ENCODE assay signal across 8 mouse cellular contexts in the genomic region with DNA sequence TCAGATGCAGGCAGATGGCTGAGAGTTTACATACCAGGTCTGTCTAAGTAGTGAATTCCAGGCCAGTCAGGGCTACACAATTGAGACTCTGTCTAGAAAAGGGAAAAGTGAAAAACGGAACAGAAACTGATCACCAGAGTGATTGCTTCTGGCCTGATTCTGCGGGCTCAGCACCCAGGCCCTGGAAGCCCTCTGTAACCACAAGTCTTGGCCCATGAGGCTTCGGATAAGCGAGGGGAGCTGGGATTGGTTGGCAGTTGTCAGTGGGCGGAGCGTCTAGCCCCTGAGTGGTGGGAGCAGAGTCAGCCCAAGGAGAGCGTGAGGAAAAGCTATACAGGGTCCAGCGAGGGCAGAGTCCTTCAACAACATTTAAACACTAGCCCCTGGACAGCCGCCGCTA. TPM values are rescaled to one million over a fixed set of nuclear protein-coding genes. Genes with fewer than 3 reads are reported as not detected.
DNase-seq lines count a peak whose midpoint lies in the region; ATAC-seq lines count a peak whose summit lies in the region.

No protein-coding gene starts in this region.

- H3K27ac ChIP-seq in heart, embryonic 14.5 days (replicated peaks in 1 of 2; ENCODE audit: control insufficient read depth in 1 of 2, insufficient read depth in 1 of 2, low read depth in 2 of 2, low read length in 2 of 2): no peak overlapping the region
- no peak overlapping the region for H3K27ac ChIP-seq in intestine, embryonic 15.5 days
- no peak overlapping the region for H3K27ac ChIP-seq in midbrain, embryonic 12.5 days (replicated peaks)

- 0 out of 2 replicates have a peak overlapping the region, but pooled peaks have one; percentile 16 for H3K4me2 ChIP-seq in heart, embryonic 14.5 days (ENCODE audit: low read length)
- peak overlapping the region; percentile 35 for H3K4me2 ChIP-seq in intestine, embryonic 15.5 days (replicated peaks)
- 0 out of 2 replicates have a peak overlapping the region, but pooled peaks have one; percentile 0 for H3K4me2 ChIP-seq in midbrain, embryonic 12.5 days (replicated peaks)

- H3K36me3 ChIP-seq in heart, embryonic 14.5 days (ENCODE audit: control insufficient read depth, insufficient read depth, low read length): no peaks in the 10 kb centered on the region
- H3K36me3 ChIP-seq in intestine, embryonic 15.5 days: no peaks in the 10 kb centered on the region
- no peaks in the 10 kb centered on the region for H3K36me3 ChIP-seq in midbrain, embryonic 12.5 days

- no peaks in the 10 kb centered on the region; a peak in 1 of 4 replicates for H3K4me1 ChIP-seq in heart, embryonic 14.5 days (ENCODE audit: control insufficient read depth in 2 of 2, insufficient read depth in 2 of 2, low read length in 2 of 2)
- 0 out of 2 replicates have a peak, but pooled peaks cover 5% of the 10 kb centered on the region for H3K4me1 ChIP-seq in intestine, embryonic 15.5 days (replicated peaks)
- H3K4me1 ChIP-seq in midbrain, embryonic 12.5 days: peaks cover 12% of the 10 kb centered on the region

- no peak overlapping the region for H3K4me3 ChIP-seq in heart, embryonic 14.5 days (ENCODE audit: control insufficient read depth in 1 of 2, insufficient read depth in 1 of 2, low read depth in 1 of 2, low read length in 2 of 2)
- H3K4me3 ChIP-seq in intestine, embryonic 15.5 days (replicated peaks): no peak overlapping the region
- no peak overlapping the region for H3K4me3 ChIP-seq in midbrain, embryonic 12.5 days

- ATAC-seq in heart, embryonic 14.5 days (ENCODE audit: insufficient number of reproducible peaks, insufficient read depth, low FRiP score, low read depth): no peak
- ATAC-seq in intestine, embryonic 15.5 days: peak; percentile 76
- ATAC-seq in midbrain, embryonic 12.5 days (ENCODE audit: low FRiP score, low read depth): 0 out of 2 replicates have a peak, but pooled peaks have one; percentile 41

- no peaks in the 10 kb centered on the region for H3K9me3 ChIP-seq in heart, embryonic 14.5 days (ENCODE audit: control insufficient read depth, low read length)
- H3K9me3 ChIP-seq in intestine, embryonic 15.5 days: no peaks in the 10 kb centered on the region
- H3K9me3 ChIP-seq in midbrain, embryonic 12.5 days: no peaks in the 10 kb centered on the region

- H3K9ac ChIP-seq in heart, embryonic 14.5 days (ENCODE audit: low read length): no peak overlapping the region
- no peak overlapping the region for H3K9ac ChIP-seq in intestine, embryonic 15.5 days
- H3K9ac ChIP-seq in midbrain, embryonic 12.5 days (replicated peaks): no peak overlapping the region

- 7% methylated on average over 10 of the region's 10 CpGs for WGBS in heart, embryonic 14.5 days
- 5% methylated on average over 10 of the region's 10 CpGs for WGBS in intestine, embryonic 15.5 days
- WGBS in midbrain, embryonic 12.5 days: 3% methylated on average over 10 of the region's 10 CpGs

- no peak for DNase-seq in heart, adult 8-10 months (ENCODE audit: low spot score)
- DNase-seq in ZHBTc4 (ENCODE audit: low read depth, low spot score): peak; percentile 79
- DNase-seq in adrenal gland, postnatal 25 days: no peak
- no peak for DNase-seq in adrenal gland, adult 8-10 months
- no peak for DNase-seq in cerebellum, adult 9-11 months

- peaks cover 55% of the 10 kb centered on the region for H3K27me3 ChIP-seq in heart, embryonic 14.5 days (ENCODE audit: control insufficient read depth, insufficient read depth, low read length)
- H3K27me3 ChIP-seq in intestine, embryonic 15.5 days (replicated peaks): peaks cover 13% of the 10 kb centered on the region; the same call in 1 of the 2 replicates
- H3K27me3 ChIP-seq in midbrain, embryonic 12.5 days: peaks cover 33% of the 10 kb centered on the region

RNA-seq across cellular contexts. Expression of a gene that starts 9.9 kb away (rescaled TPM):
- polyA plus RNA-seq in heart, embryonic 14.5 days (2014; fragmentation: Nextera tagmentation; extraction: Ambion mirVana): 0.86 and 1.0 TPM in 2 replicates
- 1 to 10 TPM; 2.0 to 3.4 (median 2.7) TPM for total RNA-seq in heart, adult 8-10 months (2022)
- polyA plus RNA-seq in intestine, embryonic 15.5 days (2015; fragmentation: Nextera tagmentation; extraction: Ambion mirVana): 1.9 and 2.4 TPM in 2 replicates
- polyA plus RNA-seq in midbrain, embryonic 12.5 days (2016; fragmentation: Nextera tagmentation; extraction: Ambion mirVana): 1.3 and 1.9 TPM in 2 replicates
- total RNA-seq in adrenal gland, postnatal 25 days (2021): 1.1 and 2.7 TPM in 2 replicates
- total RNA-seq in adrenal gland, adult 8-10 months (2022): 1 to 10 TPM in 3 of 4 experiments, under 1 TPM in 1; 0.74 to 7.0 (median 2.6) TPM

RNA-seq across cellular contexts. Expression of a gene that starts 11.0 kb away (rescaled TPM):
- polyA plus RNA-seq in heart, embryonic 14.5 days (2014; fragmentation: Nextera tagmentation; extraction: Ambion mirVana): 39.0 and 45.9 TPM in 2 replicates
- 10 to 100 TPM; 32.2 to 47.1 (median 37.1) TPM for total RNA-seq in heart, adult 8-10 months (2022)
- polyA plus RNA-seq in intestine, embryonic 15.5 days (2015; fragmentation: Nextera tagmentation; extraction: Ambion mirVana): 43.1 and 45.3 TPM in 2 replicates
- 29.4 and 31.1 TPM in 2 replicates for polyA plus RNA-seq in midbrain, embryonic 12.5 days (2016; fragmentation: Nextera tagmentation; extraction: Ambion mirVana)
- 144 and 210 TPM in 2 replicates for total RNA-seq in adrenal gland, postnatal 25 days (2021)
- 100 to 1,000 TPM; 143 to 211 (median 173) TPM for total RNA-seq in adrenal gland, adult 8-10 months (2022)

RNA-seq across cellular contexts. Expression of a gene that starts 13.2 kb away (rescaled TPM):
- polyA plus RNA-seq in heart, embryonic 14.5 days (2014; fragmentation: Nextera tagmentation; extraction: Ambion mirVana): 1.3 and 2.2 TPM in 2 replicates
- 10 to 100 TPM in 1 of 4 experiments, 1 to 10 TPM in 3; 7.6 to 10.4 (median 8.5) TPM for total RNA-seq in heart, adult 8-10 months (2022)
- 1.7 and 1.8 TPM in 2 replicates for polyA plus RNA-seq in intestine, embryonic 15.5 days (2015; fragmentation: Nextera tagmentation; extraction: Ambion mirVana)
- 1.3 and 2.0 TPM in 2 replicates for polyA plus RNA-seq in midbrain, embryonic 12.5 days (2016; fragmentation: Nextera tagmentation; extraction: Ambion mirVana)
- total RNA-seq in adrenal gland, postnatal 25 days (2021): 14.8 and 16.5 TPM in 2 replicates
- total RNA-seq in adrenal gland, adult 8-10 months (2022): 100 to 1,000 TPM in 1 of 4 experiments, 10 to 100 TPM in 3; 42.1 to 126 (median 66.3) TPM
